Mouse (Mus musculus) stomach, embryonic 15.5 days (tissue): Measurements from ENCODE around the gene B4galt3. TPM values are rescaled to one million over a fixed set of nuclear protein-coding genes. Genes with fewer than 3 reads are reported as not detected.

Experiments used
- ATAC-seq: fragments of 200-750 bp; cut with Nextera tagmentation; 2 replicates; pipeline ENCODE4 v1.8.0; 2017; ENCODE audit warnings: low read depth, moderate number of reproducible peaks, moderate TSS enrichment; ENCODE audit not compliant: insufficient read depth, low FRiP score
- H3K27ac ChIP-seq: fragments of 300-500 bp; sonication (generic); 2 replicates; pipeline ENCODE4 v1.5.1; 2015; ENCODE audit warnings: mild to moderate bottlenecking, inconsistent platforms
- H3K27me3 ChIP-seq: fragments of 300-500 bp; sonication (generic); replicated peaks from 2 replicates; pipeline ENCODE4 v1.6.1; 2015; ENCODE audit warnings: inconsistent platforms
- H3K36me3 ChIP-seq: fragments of 300-500 bp; sonication (generic); 2 replicates; pipeline ENCODE4 v1.6.1; 2015; ENCODE audit warnings: inconsistent platforms
- H3K4me1 ChIP-seq: fragments of 300-500 bp; sonication (generic); 2 replicates; pipeline ENCODE4 v1.6.1; 2015; ENCODE audit warnings: inconsistent platforms
- H3K4me2 ChIP-seq: fragments of 300-500 bp; sonication (generic); 2 replicates; pipeline ENCODE4 v1.6.1; 2015; ENCODE audit warnings: mild to moderate bottlenecking, inconsistent platforms
- H3K4me3 ChIP-seq: fragments of 300-500 bp; sonication (generic); replicated peaks from 2 replicates; pipeline ENCODE4 v1.5.1; 2015; ENCODE audit warnings: inconsistent platforms
- H3K9ac ChIP-seq: fragments of 300-500 bp; sonication (generic); 2 replicates; pipeline ENCODE4 v1.6.1; 2015; ENCODE audit warnings: inconsistent platforms
- H3K9me3 ChIP-seq: fragments of 300-500 bp; sonication (generic); 2 replicates; pipeline ENCODE4 v1.6.1; 2016; ENCODE audit warnings: inconsistent platforms
- WGBS: fragments of 180-500 bp; shearing (Covaris S2); methylation state at CpG from one replicate; pipeline ENCODE4 v1.1.7; 2015; 5-methylcytosine and 5-hydroxymethylcytosine counted together
- polyA plus RNA-seq: library from polyadenylated mRNA; unstranded; fragments of >200 nt; fragmentation: Nextera tagmentation; extraction: Ambion mirVana; gene quantifications from 2 replicates; pipeline ENCODE4 v1.2.1, GENCODE M21; 2015

B4galt3 gene
- polyA plus RNA-seq, 1 experiment from 2014 or later: 67.4 TPM

GRCm38 (mm10) chr1:171256095-171256818, 13.9 kb upstream of the B4galt3 start:
- no peaks in the 10 kb centered on the region for H3K36me3 ChIP-seq
- no peak overlapping the region for H3K9ac ChIP-seq
- no peaks in the 10 kb centered on the region for H3K27me3 ChIP-seq
- H3K4me2 ChIP-seq: no peak overlapping the region
- no peak for ATAC-seq
- H3K4me1 ChIP-seq: peaks cover 23% of the 10 kb centered on the region
- no peak overlapping the region for H3K27ac ChIP-seq
- no peaks in the 10 kb centered on the region for H3K9me3 ChIP-seq
- no peak overlapping the region for H3K4me3 ChIP-seq
- WGBS: 89% methylated on average over 24 of the region's 24 CpGs

GRCm38 (mm10) chr1:171256937-171257548, 13.1 kb upstream of the B4galt3 start:
- H3K36me3 ChIP-seq: no peaks in the 10 kb centered on the region
- no peaks in the 10 kb centered on the region for H3K9me3 ChIP-seq
- H3K27ac ChIP-seq: no peak overlapping the region
- no peaks in the 10 kb centered on the region for H3K27me3 ChIP-seq
- peaks cover 16% of the 10 kb centered on the region; the same call in 1 of the 2 replicates for H3K4me1 ChIP-seq
- H3K4me2 ChIP-seq: no peak overlapping the region
- H3K4me3 ChIP-seq: no peak overlapping the region
- 67% methylated on average over 15 of the region's 15 CpGs for WGBS
- no peak overlapping the region for H3K9ac ChIP-seq
- ATAC-seq: no peak

GRCm38 (mm10) chr1:171257781-171258180, 12.3 kb upstream of the B4galt3 start:
- Histone ChIP-seq H3K27me3 (no peaks in the 10 kb centered on the region), H3K4me2 (no peak overlapping the region), H3K36me3 (no peaks in the 10 kb centered on the region), H3K27ac (no peak overlapping the region), H3K4me1 (peaks cover 15% of the 10 kb centered on the region), H3K9ac (no peak overlapping the region), H3K9me3 (no peaks in the 10 kb centered on the region), H3K4me3 (no peak overlapping the region)
- no peak for ATAC-seq
- 83% methylated on average over 9 of the region's 9 CpGs for WGBS

GRCm38 (mm10) chr1:171258921-171259320, 11.2 kb upstream of the B4galt3 start:
- no peaks in the 10 kb centered on the region for H3K36me3 ChIP-seq
- H3K27me3 ChIP-seq: no peaks in the 10 kb centered on the region
- H3K9me3 ChIP-seq: no peaks in the 10 kb centered on the region
- no peak for ATAC-seq
- H3K4me3 ChIP-seq: no peak overlapping the region
- WGBS: 74% methylated on average over 17 of the region's 17 CpGs
- no peak overlapping the region for H3K27ac ChIP-seq
- H3K4me1 ChIP-seq: peaks cover 13% of the 10 kb centered on the region; the same call in 1 of the 2 replicates
- H3K9ac ChIP-seq: no peak overlapping the region
- H3K4me2 ChIP-seq: no peak overlapping the region

- H3K4me3 ChIP-seq: no peak overlapping the region
- no peaks in the 10 kb centered on the region for H3K27me3 ChIP-seq
- H3K36me3 ChIP-seq: no peaks in the 10 kb centered on the region
- no peak overlapping the region for H3K27ac ChIP-seq
- H3K9me3 ChIP-seq: no peaks in the 10 kb centered on the region
- ATAC-seq: no peak
- WGBS: 42% methylated on average over 3 of the region's 3 CpGs
- no peak overlapping the region for H3K9ac ChIP-seq
- H3K4me1 ChIP-seq: peaks cover 13% of the 10 kb centered on the region; the same call in 1 of the 2 replicates
- no peak overlapping the region for H3K4me2 ChIP-seq
These were observed 9.8 kb upstream of the B4galt3 start for GRCm38 (mm10) chr1:171260316-171260715.

- H3K9me3 ChIP-seq: no peaks in the 10 kb centered on the region
- peak overlapping the region; percentile 93 for H3K27ac ChIP-seq
- peaks cover 13% of the 10 kb centered on the region; the same call in 1 of the 2 replicates for H3K4me1 ChIP-seq
- WGBS: 1% methylated on average over 8 of the region's 8 CpGs
- H3K4me2 ChIP-seq: peak overlapping the region; percentile 46
- H3K4me3 ChIP-seq: peak overlapping the region; percentile 16
- H3K36me3 ChIP-seq: no peaks in the 10 kb centered on the region
- ATAC-seq: peak; percentile 75; the same call in 1 of the 2 replicates
- H3K27me3 ChIP-seq: no peaks in the 10 kb centered on the region
- peak overlapping the region; percentile 22; the same call in 1 of the 2 replicates for H3K9ac ChIP-seq
These were observed 7.5 kb upstream of the B4galt3 start for GRCm38 (mm10) chr1:171262594-171263130.

- Histone ChIP-seq H3K9ac (no peak overlapping the region), H3K36me3 (no peaks in the 10 kb centered on the region), H3K9me3 (no peaks in the 10 kb centered on the region), H3K4me2 (peak overlapping the region; percentile 46), H3K27me3 (no peaks in the 10 kb centered on the region), H3K4me3 (no peak overlapping the region), H3K4me1 (peaks cover 13% of the 10 kb centered on the region; the same call in 1 of the 2 replicates), H3K27ac (peak overlapping the region; percentile 93)
- ATAC-seq: peak; percentile 75; the same call in 1 of the 2 replicates
- 0% methylated on average over 2 of the region's 2 CpGs for WGBS
These were observed 6.9 kb upstream of the B4galt3 start for GRCm38 (mm10) chr1:171263185-171263611.

- Histone ChIP-seq H3K4me2 (peak overlapping the region; percentile 46; the same call in 1 of the 2 replicates), H3K9me3 (no peaks in the 10 kb centered on the region), H3K27ac (peak overlapping the region; percentile 93), H3K36me3 (no peaks in the 10 kb centered on the region), H3K4me3 (no peak overlapping the region), H3K9ac (no peak overlapping the region), H3K4me1 (peaks cover 10% of the 10 kb centered on the region; the same call in 1 of the 2 replicates), H3K27me3 (no peaks in the 10 kb centered on the region)
- no peak for ATAC-seq
- 66% methylated on average over 3 of the region's 3 CpGs for WGBS
These were observed 6.3 kb upstream of the B4galt3 start for GRCm38 (mm10) chr1:171263666-171264461.

GRCm38 (mm10) chr1:171265971-171266744, 4.0 kb upstream of the B4galt3 start:
- Histone ChIP-seq H3K27ac (no peak overlapping the region), H3K9me3 (no peaks in the 10 kb centered on the region), H3K4me1 (peaks cover 7% of the 10 kb centered on the region), H3K27me3 (no peaks in the 10 kb centered on the region), H3K4me3 (no peak overlapping the region), H3K4me2 (no peak overlapping the region), H3K9ac (no peak overlapping the region), H3K36me3 (no peaks in the 10 kb centered on the region)
- 53% methylated on average over 4 of the region's 4 CpGs for WGBS
- ATAC-seq: no peak

GRCm38 (mm10) chr1:171268341-171268740, 1.8 kb upstream of the B4galt3 start:
- Histone ChIP-seq H3K36me3 (peaks cover 10% of the 10 kb centered on the region), H3K9ac (no peak overlapping the region), H3K4me1 (peaks cover 12% of the 10 kb centered on the region; the same call in 1 of the 2 replicates), H3K4me2 (no peak overlapping the region), H3K9me3 (no peaks in the 10 kb centered on the region), H3K27ac (no peak overlapping the region), H3K4me3 (no peak overlapping the region), H3K27me3 (no peaks in the 10 kb centered on the region)
- no peak for ATAC-seq
- WGBS: 57% methylated on average over 1 of the region's 1 CpGs

GRCm38 (mm10) chr1:171270573-171270900, 409 bp downstream of the B4galt3 start:
- 0% methylated on average over 19 of the region's 19 CpGs for WGBS
- H3K27ac ChIP-seq: peak overlapping the region; percentile 75
- no peaks in the 10 kb centered on the region for H3K9me3 ChIP-seq
- peaks cover 31% of the 10 kb centered on the region for H3K36me3 ChIP-seq
- H3K27me3 ChIP-seq: no peaks in the 10 kb centered on the region
- ATAC-seq: peak; percentile 89
- H3K4me1 ChIP-seq: peaks cover 12% of the 10 kb centered on the region; the same call in 1 of the 2 replicates
- H3K4me2 ChIP-seq: peak overlapping the region; percentile 90
- H3K4me3 ChIP-seq: peak overlapping the region; percentile 71
- peak overlapping the region; percentile 62 for H3K9ac ChIP-seq
